Mouse (Mus musculus) retina, postnatal 7 days (tissue): ENCODE measurements around the gene Ube2r2.

Experiments
- DNase-seq: peaks from one replicate; pipeline ENCODE4 v3.0.0-alpha.2; 2012; ENCODE audit warnings: low read depth, low spot score

Ube2r2 gene

GRCm38 (mm10) chr4:41118706-41119292 is 16.7 kb upstream of the Ube2r2 start:
- no peak for DNase-seq

GRCm38 (mm10) chr4:41124180-41124951 is 11.2 kb upstream of the Ube2r2 start, which contains the start of gene Nol6:
Gene Nol6 (minus strand): TSS chr4:41124455.
- peak; percentile 98 for DNase-seq

DNA sequence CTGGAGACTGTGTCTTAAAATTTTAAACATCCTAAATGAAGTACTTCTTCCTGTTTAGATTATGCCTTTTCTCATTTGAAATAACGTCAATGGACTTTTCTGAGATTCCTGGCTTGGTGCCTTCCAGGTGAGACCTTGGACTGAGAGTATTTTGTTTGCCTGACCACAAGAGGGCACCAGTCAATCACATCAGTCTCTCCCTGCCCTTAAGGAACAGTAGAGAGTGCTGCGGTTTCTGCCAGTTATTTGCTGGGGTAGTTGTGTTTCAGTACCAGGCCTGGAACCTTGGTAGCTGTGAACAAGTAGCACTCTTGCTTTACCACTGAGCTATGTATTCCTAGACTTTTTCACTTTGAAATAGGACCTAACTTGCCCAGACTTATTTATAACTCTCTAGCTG is 6.1 kb upstream of the Ube2r2 start:
- no peak for DNase-seq

GRCm38 (mm10) chr4:41129836-41130235 is 5.7 kb upstream of the Ube2r2 start:
- no peak for DNase-seq

DNA sequence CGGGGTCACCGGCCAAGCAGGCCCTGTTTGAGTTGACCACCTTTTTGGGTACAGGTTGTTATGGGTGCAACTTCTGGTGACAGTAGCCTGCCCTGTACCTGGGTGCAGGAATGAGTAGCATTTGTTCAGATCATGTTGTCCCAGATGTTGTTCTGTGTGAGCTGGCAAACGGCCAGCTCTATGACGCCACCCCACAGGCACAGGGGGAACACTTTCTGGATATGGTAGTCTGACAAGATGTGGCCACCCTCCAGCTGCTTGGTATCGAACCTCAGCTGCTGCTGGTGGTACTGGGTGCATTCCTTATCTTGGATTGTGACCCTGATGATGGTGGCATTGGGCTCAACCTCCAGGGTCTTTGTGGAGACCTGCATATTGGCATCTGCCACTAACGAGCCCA is 3.1 kb upstream of the Ube2r2 start:
- DNase-seq: no peak

DNA sequence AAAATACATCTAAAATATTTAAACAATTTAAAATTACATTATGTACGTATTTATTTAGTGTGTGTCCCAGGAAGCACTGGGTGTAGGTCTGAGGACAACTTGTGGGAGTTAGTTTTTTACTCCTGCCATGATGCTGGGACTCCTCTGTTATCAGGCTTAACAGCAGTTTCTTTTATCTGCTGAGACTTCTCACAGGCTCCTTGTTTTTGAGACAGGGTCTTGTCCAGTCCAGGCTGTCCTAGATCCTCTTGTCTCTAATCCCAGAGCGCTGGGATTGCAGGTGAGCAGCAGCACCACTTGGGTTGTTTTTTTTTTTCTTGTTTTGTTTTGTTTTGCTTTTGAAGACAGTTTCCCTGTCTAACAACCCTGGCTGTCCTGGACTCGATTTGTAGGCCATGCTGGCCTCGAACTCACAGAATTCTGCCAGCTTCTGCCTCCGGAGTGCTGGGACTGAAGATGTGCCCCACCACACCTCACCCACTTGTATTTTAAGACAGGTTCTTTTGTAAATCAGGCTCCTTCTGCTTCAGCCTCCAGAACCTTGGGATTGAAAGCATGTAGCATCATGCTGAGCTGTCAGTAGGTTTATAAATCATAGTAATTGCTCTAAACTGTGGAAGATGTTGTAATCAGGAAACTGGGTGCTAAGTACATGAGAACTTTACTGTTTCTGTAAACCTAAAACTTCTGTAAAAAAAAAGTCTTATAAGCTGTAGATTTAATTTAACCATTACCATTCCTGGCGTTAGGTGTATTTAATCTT is 1.8 kb upstream of the Ube2r2 start:
- no peak for DNase-seq

DNA sequence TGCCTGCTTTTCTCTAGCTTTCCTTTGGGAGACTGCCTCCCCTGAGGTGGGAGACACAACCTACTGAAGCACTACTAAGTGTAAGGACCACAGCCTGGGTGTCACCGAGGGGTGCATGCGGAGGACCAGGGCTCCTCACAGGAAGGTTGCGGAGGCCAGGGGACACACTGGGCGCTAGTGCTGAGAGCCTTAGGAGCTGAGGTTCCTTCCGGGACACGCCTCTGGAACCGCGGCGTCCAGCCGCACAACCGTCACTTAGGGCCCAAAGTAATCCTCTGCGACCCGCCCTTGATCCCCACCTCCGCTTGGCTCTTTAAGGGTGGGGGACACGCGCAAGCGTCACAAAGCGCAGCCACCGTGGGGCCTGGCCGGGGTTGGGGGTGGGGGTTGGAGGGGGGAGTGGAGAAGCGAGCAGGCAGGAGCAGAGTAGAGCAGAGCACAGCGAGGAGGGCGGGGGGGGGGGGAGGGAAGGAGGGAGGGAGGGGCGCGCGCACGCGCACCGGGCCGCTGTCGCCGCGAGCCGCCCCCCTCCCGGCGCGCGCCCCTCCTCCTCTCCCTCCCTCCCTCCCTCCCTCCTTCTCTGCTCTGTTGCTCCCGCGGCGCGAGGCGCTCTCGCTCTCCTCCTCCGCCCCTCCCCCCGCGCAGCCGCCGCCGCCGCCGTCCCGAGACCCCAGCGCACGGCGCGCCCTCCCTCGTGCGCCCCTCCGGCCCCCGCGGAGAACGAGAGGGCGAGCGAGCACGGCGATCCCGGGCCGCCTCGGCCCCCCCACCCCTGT is 420 bp upstream of the Ube2r2 start:
- DNase-seq: peak; percentile 79

- no peak for DNase-seq
Measured at GRCm38 (mm10) chr4:41136454-41136805, 887 bp downstream of the Ube2r2 start.

- no peak for DNase-seq
Measured at GRCm38 (mm10) chr4:41136811-41137210, 1.3 kb downstream of the Ube2r2 start.

- no peak for DNase-seq
Measured at GRCm38 (mm10) chr4:41140174-41140875, 4.8 kb downstream of the Ube2r2 start.

DNA sequence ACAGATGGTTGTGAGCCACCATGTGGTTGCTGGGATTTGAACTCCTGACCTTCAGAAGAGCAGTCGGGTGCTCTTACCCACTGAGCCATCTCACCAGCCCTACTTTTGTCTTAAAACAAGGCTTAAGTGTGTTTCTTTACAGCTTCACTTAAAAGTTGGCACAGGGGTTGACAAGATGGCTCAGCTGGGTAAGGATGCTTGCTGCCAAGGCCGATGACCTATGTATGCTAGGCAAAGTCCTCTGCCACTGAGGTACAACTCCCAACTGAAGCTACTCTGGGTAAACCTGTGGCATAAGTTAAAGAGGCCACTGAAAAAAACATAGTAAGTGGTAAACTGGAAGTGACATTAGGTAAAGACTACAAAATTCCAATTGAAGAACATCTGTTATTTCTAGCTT is 7.1 kb downstream of the Ube2r2 start:
- DNase-seq: no peak

DNA sequence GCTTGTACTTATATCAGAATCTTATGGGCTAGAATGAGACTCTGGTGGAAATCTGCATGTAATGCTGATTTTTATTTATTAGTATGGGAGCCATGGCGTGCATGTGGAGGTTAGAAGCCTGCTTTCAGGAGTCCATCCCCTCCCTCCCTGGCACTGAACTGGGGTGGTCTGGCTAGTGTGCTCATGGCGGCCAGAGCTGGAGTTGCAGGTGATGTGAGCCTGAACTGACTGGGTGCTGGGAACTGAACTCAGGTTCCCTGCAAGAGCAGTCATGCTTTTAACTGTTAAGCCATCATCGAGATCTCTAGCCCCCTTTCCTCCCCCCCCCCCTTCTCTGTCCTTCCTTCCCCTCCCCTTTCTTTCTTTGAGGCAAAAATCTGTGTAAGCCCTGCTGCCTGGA is 14.3 kb downstream of the Ube2r2 start:
- DNase-seq: no peak

DNA sequence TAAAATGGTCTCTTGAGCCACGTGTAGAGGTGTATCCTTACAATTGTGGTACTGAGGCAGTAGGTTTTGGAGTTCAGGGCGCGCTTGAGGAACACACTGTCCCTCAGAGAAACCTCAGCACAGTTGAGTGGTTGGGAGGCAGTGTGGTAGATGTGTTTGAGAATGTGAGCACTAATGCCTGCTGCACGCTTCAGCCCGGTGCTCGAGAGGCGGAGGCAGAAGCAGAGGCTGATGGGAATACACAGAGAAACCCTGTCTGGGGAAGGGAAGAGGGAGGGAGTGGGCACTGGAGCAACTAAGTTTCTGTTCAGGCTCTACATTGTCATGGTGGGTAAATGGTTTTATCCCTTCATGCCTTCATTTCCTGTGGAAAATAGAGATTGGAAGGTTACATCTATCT is 15.6 kb downstream of the Ube2r2 start:
- no peak for DNase-seq

GRCm38 (mm10) chr4:41153146-41153545 is 17.6 kb downstream of the Ube2r2 start:
- DNase-seq: no peak

GRCm38 (mm10) chr4:41156961-41157360 is 21.4 kb downstream of the Ube2r2 start:
- no peak for DNase-seq

- DNase-seq: no peak
Measured at GRCm38 (mm10) chr4:41158251-41158650, 22.7 kb downstream of the Ube2r2 start.

DNA sequence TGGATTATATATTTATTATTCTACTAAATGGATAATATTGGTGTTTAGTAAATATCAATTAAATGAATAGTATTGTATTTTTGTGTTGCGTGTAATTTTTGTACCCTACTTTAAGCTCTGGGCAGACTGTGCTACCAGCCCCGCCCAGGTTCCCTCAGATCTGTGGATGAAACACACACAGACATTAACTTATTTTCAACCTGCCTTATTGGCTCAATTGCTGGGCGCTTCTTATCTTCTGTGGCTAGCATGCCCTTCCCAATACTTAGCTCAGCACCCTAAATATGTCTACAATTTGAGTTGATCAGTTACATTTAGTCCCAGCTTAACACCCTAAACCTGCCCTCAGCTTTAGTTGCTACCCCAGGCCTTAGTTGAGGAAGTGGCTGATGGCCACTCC is 25.7 kb downstream of the Ube2r2 start:
- no peak for DNase-seq

GRCm38 (mm10) chr4:41164974-41165373 is 29.4 kb downstream of the Ube2r2 start:
- DNase-seq: no peak

DNA sequence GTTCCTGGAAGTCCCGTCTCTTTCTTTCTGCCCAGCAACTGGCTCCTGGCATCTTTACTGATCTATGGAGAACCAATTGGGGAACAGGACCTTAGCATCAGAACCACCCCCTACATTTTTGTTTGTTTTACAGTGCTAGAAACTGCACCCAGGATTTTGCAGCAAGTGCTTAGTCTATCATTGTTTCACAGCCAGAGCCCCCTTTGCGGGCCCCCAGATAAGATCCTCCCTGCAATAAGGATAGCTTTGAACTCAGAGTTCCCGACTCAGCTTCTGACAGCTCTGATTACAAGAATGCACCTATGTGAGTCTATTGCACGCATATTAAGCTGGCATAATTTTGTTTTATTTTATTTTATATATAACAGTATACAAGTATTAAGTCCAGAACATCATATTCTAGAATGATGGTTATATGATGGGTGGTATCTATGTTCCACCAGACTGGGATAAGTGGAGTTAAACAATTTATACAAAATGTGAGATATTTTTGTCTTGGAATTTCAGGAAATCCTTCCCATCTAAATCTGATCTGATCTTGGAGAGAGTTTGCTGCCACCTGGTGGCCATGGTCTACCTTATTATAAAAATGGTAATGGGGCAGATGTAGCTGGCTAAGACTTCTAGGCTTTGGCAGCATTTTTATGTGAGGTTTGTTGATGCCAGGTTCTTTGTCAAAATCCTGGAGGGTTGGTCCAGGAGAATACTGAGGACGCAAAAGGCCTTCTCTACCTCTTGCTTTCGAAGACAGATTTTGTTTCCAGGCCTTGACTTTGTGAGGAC is 30.3 kb downstream of the Ube2r2 start:
- peak; percentile 52 for DNase-seq

- no peak for DNase-seq
Measured at GRCm38 (mm10) chr4:41170970-41171369, 35.4 kb downstream of the Ube2r2 start.

DNA sequence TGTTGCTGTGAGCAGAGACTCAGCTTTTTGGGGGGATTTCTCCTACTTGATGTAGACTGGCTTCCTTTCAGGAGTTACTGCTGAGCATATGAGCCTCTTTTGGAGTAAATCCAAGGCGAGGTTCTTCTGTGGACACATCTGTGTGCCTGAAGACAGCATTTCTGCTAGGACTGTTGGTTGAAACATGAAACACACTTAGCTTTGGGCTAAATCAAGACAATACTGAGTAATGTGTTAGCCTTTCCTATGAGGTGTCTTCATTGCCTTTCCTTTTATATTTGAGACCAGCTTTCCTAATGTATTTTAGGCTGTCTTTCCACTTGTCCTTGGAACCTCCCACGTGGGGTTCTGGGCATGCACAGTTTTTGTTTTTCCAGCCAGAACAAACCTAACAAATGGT is 39.1 kb downstream of the Ube2r2 start:
- DNase-seq: no peak
